Mouse (Mus musculus) megakaryocyte, adult 5-6 weeks (primary cell): Measurements from ENCODE around the gene 9430097D07Rik. TPM values are rescaled to one million over a fixed set of nuclear protein-coding genes. Genes with fewer than 3 reads are reported as not detected.

ENCODE experiments used
- ATAC-seq: 2 replicates; pipeline ENCODE4 v1.8.0; 2016; ENCODE audit warnings: mild to moderate bottlenecking, inconsistent platforms; ENCODE audit not compliant: poor library complexity, severe bottlenecking
- total RNA-seq, 2 experiments: library from RNA; stranded (forward) in 1 of 2; stranded (reverse) in 1 of 2; fragments of 153-499, 151-499 nt in 1 of 2; fragments of 221-1000, 200-1000 nt in 1 of 2; gene quantifications; 2 replicates each; pipeline versions ENCODE4 v1.2.3 to v1.2.4; 2015 to 2017

Gene 9430097D07Rik
- total RNA-seq, 2 experiments from 2014 or later, result not detected

DNA sequence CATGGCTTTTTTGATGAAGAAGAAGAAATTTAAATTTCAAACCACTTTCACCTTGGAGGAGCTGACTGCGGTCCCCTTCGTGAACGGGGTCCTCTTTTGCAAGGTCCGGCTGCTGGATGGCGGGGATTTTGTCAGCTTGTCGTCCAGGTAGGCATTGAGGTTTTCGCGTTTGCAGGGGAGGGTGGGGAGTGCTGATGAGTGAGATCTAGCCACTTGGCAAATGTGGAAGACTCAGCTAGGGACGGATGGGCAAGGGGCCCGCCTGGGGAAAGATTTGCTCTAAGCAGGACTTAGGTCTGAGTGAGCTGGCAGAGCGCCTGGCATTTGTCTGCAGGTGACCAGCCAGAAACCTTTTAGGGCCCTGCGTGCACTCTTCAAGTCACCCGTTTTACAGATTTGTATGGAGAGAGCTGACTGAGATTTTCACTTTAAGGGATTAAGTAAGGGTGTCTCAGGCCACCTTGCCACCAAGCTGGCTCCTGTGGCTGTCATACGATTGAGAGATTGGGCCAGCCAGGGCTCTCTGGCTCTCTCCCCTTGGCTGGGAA lies 39.3 kb downstream of the 9430097D07Rik start:
- no peak for ATAC-seq

DNA sequence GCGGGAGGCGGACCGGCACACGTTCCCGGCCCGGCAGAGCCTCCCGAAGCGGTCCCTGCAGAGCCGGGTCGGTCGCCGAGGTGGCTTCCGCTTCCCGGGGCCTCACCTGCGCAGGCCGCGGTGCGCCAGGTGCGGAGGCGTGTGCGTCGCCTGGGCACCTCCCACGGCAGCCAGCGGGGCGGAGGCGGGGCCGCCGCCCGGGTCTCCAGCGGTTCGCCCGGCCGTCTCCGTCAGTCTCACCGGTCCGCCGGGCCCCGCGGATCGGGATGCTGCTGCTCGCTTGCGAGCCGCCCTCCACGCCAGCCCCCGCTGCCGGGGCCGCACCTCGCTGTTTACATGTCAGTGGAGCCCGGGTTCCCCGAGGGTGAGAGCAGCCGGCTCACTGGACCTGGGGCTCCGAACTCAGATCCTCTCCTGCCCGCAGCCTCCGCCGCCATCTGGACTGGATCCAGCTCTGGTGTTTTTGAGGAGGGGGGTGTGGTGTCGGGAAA lies 39.9 kb downstream of the 9430097D07Rik start:
- peak; percentile 13; the same call in 1 of the 2 replicates for ATAC-seq

GRCm38 (mm10) chr2:32534733-32535471 lies 40.6 kb downstream of the 9430097D07Rik start, which contains the start of gene Fam102a:
Gene Fam102a, plus strand, starts transcription at chr2:32535332.
- ATAC-seq, result peak; percentile 81

- no peak for ATAC-seq
These were observed 41.3 kb downstream of the 9430097D07Rik start for GRCm38 (mm10) chr2:32534061-32534732.

GRCm38 (mm10) chr2:32533163-32533562 lies 42.3 kb downstream of the 9430097D07Rik start:
- no peak for ATAC-seq

DNA sequence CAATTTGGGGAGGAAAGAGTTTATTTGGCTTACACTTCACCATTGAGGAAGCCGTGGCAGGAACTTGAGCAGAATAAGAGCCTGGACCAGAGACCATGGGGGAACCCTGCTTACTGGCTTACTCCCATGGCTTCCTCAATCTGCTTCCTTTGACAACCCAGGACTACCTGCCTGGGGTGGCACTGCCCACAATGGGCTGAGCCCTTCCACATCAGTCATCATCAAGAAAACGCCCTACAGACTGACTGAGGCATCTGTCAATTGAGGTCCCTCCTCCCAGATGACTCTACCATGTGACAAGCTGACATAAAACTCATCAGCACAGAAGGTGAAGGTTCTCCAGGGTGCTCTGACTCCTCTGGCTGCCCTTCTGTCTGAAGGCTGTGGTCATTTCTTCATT lies 45.0 kb downstream of the 9430097D07Rik start:
- no peak for ATAC-seq

DNA sequence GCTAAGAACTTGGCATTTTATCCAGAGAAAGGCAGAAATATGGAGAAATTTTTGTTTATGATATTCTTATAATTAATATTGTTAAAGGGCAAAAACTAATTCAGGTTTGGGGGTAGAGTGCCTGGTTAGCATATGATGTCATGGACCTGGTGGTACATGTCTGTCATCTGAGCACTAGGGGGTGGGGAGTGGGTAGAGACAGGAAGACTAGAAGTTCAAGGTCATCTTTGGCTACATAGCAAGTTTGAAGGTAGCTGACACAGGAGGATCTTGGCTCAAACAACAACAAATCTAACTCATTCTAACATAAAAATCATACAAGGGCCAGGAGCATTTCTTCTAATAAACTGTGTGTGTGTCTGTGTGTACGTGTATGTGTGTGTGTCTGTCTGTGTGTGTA lies 47.2 kb downstream of the 9430097D07Rik start:
- no peak for ATAC-seq

GRCm38 (mm10) chr2:32527468-32527966 lies 48.0 kb downstream of the 9430097D07Rik start:
- no peak for ATAC-seq

GRCm38 (mm10) chr2:32525816-32526215 lies 49.7 kb downstream of the 9430097D07Rik start:
- no peak for ATAC-seq

GRCm38 (mm10) chr2:32524536-32525031 lies 50.9 kb downstream of the 9430097D07Rik start:
- ATAC-seq, result no peak

Other genes starting within 250 kb of the 9430097D07Rik start
- 56.3 and 67.0 TPM in 2 replicates for gene Ciz1, start 223.4 kb downstream of the 9430097D07Rik start, total RNA-seq (2015)
- gene Ciz1, start 223.4 kb downstream of the 9430097D07Rik start, total RNA-seq (2017), result 66.2 and 81.0 TPM in 2 replicates
- gene Dnm1, start 222.3 kb downstream of the 9430097D07Rik start, total RNA-seq (2015), result 0.47 TPM in 1 of 2 replicates, not detected in the other
- not detected in 2 replicates for gene Dnm1, start 222.3 kb downstream of the 9430097D07Rik start, total RNA-seq (2017)
- 30.4 and 38.4 TPM in 2 replicates for gene 1110008P14Rik, start 193.7 kb downstream of the 9430097D07Rik start, total RNA-seq (2015)
- gene 1110008P14Rik, start 193.7 kb downstream of the 9430097D07Rik start, total RNA-seq (2017), result 29.1 and 32.3 TPM in 2 replicates
- 3,591 and 4,679 TPM in 2 replicates for gene Lcn2, start 187.4 kb downstream of the 9430097D07Rik start, total RNA-seq (2015)
- gene Lcn2, start 187.4 kb downstream of the 9430097D07Rik start, total RNA-seq (2017), result 682 and 1,100 TPM in 2 replicates
- 5.0 and 6.7 TPM in 2 replicates for gene Ptges2, start 179.8 kb downstream of the 9430097D07Rik start, total RNA-seq (2015)
- gene Ptges2, start 179.8 kb downstream of the 9430097D07Rik start, total RNA-seq (2017), result 7.2 and 8.8 TPM in 2 replicates
- 2.9 and 3.5 TPM in 2 replicates for gene Naif1, start 125.2 kb downstream of the 9430097D07Rik start, total RNA-seq (2015)
- gene Naif1, start 125.2 kb downstream of the 9430097D07Rik start, total RNA-seq (2017), result 3.2 and 3.9 TPM in 2 replicates
- gene Slc25a25, start 124.2 kb downstream of the 9430097D07Rik start, total RNA-seq (2015), result 4.6 and 6.9 TPM in 2 replicates
- 8.4 and 10.7 TPM in 2 replicates for gene Slc25a25, start 124.2 kb downstream of the 9430097D07Rik start, total RNA-seq (2017)
- 6.5 and 6.6 TPM in 2 replicates for gene Fam102a, start 40.4 kb downstream of the 9430097D07Rik start, total RNA-seq (2015)
- 4.6 and 4.8 TPM in 2 replicates for gene Fam102a, start 40.4 kb downstream of the 9430097D07Rik start, total RNA-seq (2017)
- 82.8 and 91.7 TPM in 2 replicates for gene Dpm2, start 4.8 kb downstream of the 9430097D07Rik start, total RNA-seq (2015)
- 32.0 and 35.3 TPM in 2 replicates for gene Dpm2, start 4.8 kb downstream of the 9430097D07Rik start, total RNA-seq (2017)
- 0.31 TPM in 1 of 2 replicates, not detected in the other for gene Pip5kl1, start 887 bp downstream of the 9430097D07Rik start, total RNA-seq (2015)
- gene Pip5kl1, start 887 bp downstream of the 9430097D07Rik start, total RNA-seq (2017), result not detected in 2 replicates
- 5.8 and 9.2 TPM in 2 replicates for gene St6galnac4, start 11.4 kb upstream of the 9430097D07Rik start, total RNA-seq (2015)
- gene St6galnac4, start 11.4 kb upstream of the 9430097D07Rik start, total RNA-seq (2017), result 8.6 and 12.1 TPM in 2 replicates
- 8.2 and 8.6 TPM in 2 replicates for gene St6galnac6, start 24.0 kb upstream of the 9430097D07Rik start, total RNA-seq (2015)
- gene St6galnac6, start 24.0 kb upstream of the 9430097D07Rik start, total RNA-seq (2017), result 13.1 and 13.3 TPM in 2 replicates
- not detected in 2 replicates for gene Ak1, start 46.1 kb upstream of the 9430097D07Rik start, total RNA-seq (2015)
- not detected in 2 replicates for gene Ak1, start 46.1 kb upstream of the 9430097D07Rik start, total RNA-seq (2017)
- 6.3 and 7.9 TPM in 2 replicates for gene Eng, start 70.9 kb upstream of the 9430097D07Rik start, total RNA-seq (2015)
- 2.0 and 2.2 TPM in 2 replicates for gene Eng, start 70.9 kb upstream of the 9430097D07Rik start, total RNA-seq (2017)
- 0.91 and 4.6 TPM in 2 replicates for gene Fpgs, start 128.5 kb upstream of the 9430097D07Rik start, total RNA-seq (2015)
- 2.6 and 3.0 TPM in 2 replicates for gene Fpgs, start 128.5 kb upstream of the 9430097D07Rik start, total RNA-seq (2017)
- gene Cdk9, start 137.4 kb upstream of the 9430097D07Rik start, total RNA-seq (2015), result 82.1 and 84.4 TPM in 2 replicates
- 73.9 and 79.2 TPM in 2 replicates for gene Cdk9, start 137.4 kb upstream of the 9430097D07Rik start, total RNA-seq (2017)
- 49.8 and 56.2 TPM in 2 replicates for gene Sh2d3c, start 145.4 kb upstream of the 9430097D07Rik start, total RNA-seq (2015)
- gene Sh2d3c, start 145.4 kb upstream of the 9430097D07Rik start, total RNA-seq (2017), result 30.1 and 38.2 TPM in 2 replicates
- not detected in 2 replicates for gene 6330409D20Rik, start 165.3 kb upstream of the 9430097D07Rik start, total RNA-seq (2015)
- gene 6330409D20Rik, start 165.3 kb upstream of the 9430097D07Rik start, total RNA-seq (2017), result not detected in 2 replicates
- 19.0 and 24.2 TPM in 2 replicates for gene Tor2a, start 181.6 kb upstream of the 9430097D07Rik start, total RNA-seq (2015)
- gene Tor2a, start 181.6 kb upstream of the 9430097D07Rik start, total RNA-seq (2017), result 17.7 and 17.8 TPM in 2 replicates
- not detected in 2 replicates for gene Ttc16, start 199.9 kb upstream of the 9430097D07Rik start, total RNA-seq (2015)
- gene Ttc16, start 199.9 kb upstream of the 9430097D07Rik start, total RNA-seq (2017), result not detected in 2 replicates
- 0.57 TPM in 1 of 2 replicates, not detected in the other for gene Ptrh1, start 200.1 kb upstream of the 9430097D07Rik start, total RNA-seq (2015)
- gene Ptrh1, start 200.1 kb upstream of the 9430097D07Rik start, total RNA-seq (2017), result 0.88 and 5.4 TPM in 2 replicates
- gene Cfap157, start 208.7 kb upstream of the 9430097D07Rik start, total RNA-seq (2015), result not detected in 2 replicates
- not detected in 2 replicates for gene Cfap157, start 208.7 kb upstream of the 9430097D07Rik start, total RNA-seq (2017)